Mouse (Mus musculus): ENCODE results near the gene Dbi.

Gene Dbi

GRCm38 (mm10) chr1:120120969-120121811 lies at the start of gene Dbi, which contains the start of gene 3110009E18Rik:
Gene Dbi (minus strand): TSS chr1:120121078.
Gene 3110009E18Rik (plus strand): TSS chr1:120121187.
- peak; percentile 96 for DNase-seq (ENCODE audit: extremely low spot score)

GRCm38 (mm10) chr1:120170307-120170706 lies 49.4 kb upstream of the Dbi start:
- no peak for DNase-seq (ENCODE audit: extremely low spot score)

- DNase-seq (ENCODE audit: extremely low spot score), result no peak
These were observed 47.8 kb upstream of the Dbi start for GRCm38 (mm10) chr1:120168674-120169073.

- DNase-seq (ENCODE audit: extremely low spot score), result no peak
These were observed 47.1 kb upstream of the Dbi start for GRCm38 (mm10) chr1:120168016-120168415.

GRCm38 (mm10) chr1:120162616-120163015 lies 41.7 kb upstream of the Dbi start:
- DNase-seq (ENCODE audit: extremely low spot score), result no peak

GRCm38 (mm10) chr1:120161502-120161901 lies 40.6 kb upstream of the Dbi start:
- no peak for DNase-seq (ENCODE audit: extremely low spot score)

- no peak for DNase-seq (ENCODE audit: extremely low spot score)
These were observed 37.7 kb upstream of the Dbi start for GRCm38 (mm10) chr1:120158474-120159127.

- peak; percentile 50 for DNase-seq (ENCODE audit: extremely low spot score)
These were observed 34.4 kb upstream of the Dbi start for GRCm38 (mm10) chr1:120155325-120155724.

GRCm38 (mm10) chr1:120154232-120154631 lies 33.4 kb upstream of the Dbi start:
- peak; percentile 15 for DNase-seq (ENCODE audit: extremely low spot score)

GRCm38 (mm10) chr1:120146994-120147393 lies 26.1 kb upstream of the Dbi start:
- no peak for DNase-seq (ENCODE audit: extremely low spot score)

- DNase-seq (ENCODE audit: extremely low spot score), result no peak
These were observed 24.8 kb upstream of the Dbi start for GRCm38 (mm10) chr1:120145527-120146216.

GRCm38 (mm10) chr1:120142551-120142950 lies 21.7 kb upstream of the Dbi start:
- no peak for DNase-seq (ENCODE audit: extremely low spot score)

GRCm38 (mm10) chr1:120140144-120140693 lies 19.3 kb upstream of the Dbi start:
- no peak for DNase-seq (ENCODE audit: extremely low spot score)

- DNase-seq (ENCODE audit: extremely low spot score), result no peak
These were observed 18.2 kb upstream of the Dbi start for GRCm38 (mm10) chr1:120138923-120139540.

GRCm38 (mm10) chr1:120135934-120136786 lies 15.3 kb upstream of the Dbi start:
- DNase-seq (ENCODE audit: extremely low spot score), result no peak

GRCm38 (mm10) chr1:120132376-120132775 lies 11.5 kb upstream of the Dbi start:
- DNase-seq (ENCODE audit: extremely low spot score), result no peak

GRCm38 (mm10) chr1:120126318-120126717 lies 5.4 kb upstream of the Dbi start:
- DNase-seq (ENCODE audit: extremely low spot score), result no peak

- DNase-seq (ENCODE audit: extremely low spot score), result no peak
These were observed 4.6 kb upstream of the Dbi start for GRCm38 (mm10) chr1:120125471-120125870.

GRCm38 (mm10) chr1:120124839-120125238 lies 4.0 kb upstream of the Dbi start:
- DNase-seq (ENCODE audit: extremely low spot score), result no peak

GRCm38 (mm10) chr1:120122634-120123383 lies 1.9 kb upstream of the Dbi start:
- no peak for DNase-seq (ENCODE audit: extremely low spot score)

Data from embryo, embryonic 9.5 days (tissue).